Mouse (Mus musculus): ENCODE measurements around the gene Nars2. TPM values are rescaled to one million over a fixed set of nuclear protein-coding genes. Genes with fewer than 3 reads are reported as not detected.

The Nars2 gene
- polyA plus RNA-seq, 1 experiment from 2014 or later: 20.6 TPM

DNA sequence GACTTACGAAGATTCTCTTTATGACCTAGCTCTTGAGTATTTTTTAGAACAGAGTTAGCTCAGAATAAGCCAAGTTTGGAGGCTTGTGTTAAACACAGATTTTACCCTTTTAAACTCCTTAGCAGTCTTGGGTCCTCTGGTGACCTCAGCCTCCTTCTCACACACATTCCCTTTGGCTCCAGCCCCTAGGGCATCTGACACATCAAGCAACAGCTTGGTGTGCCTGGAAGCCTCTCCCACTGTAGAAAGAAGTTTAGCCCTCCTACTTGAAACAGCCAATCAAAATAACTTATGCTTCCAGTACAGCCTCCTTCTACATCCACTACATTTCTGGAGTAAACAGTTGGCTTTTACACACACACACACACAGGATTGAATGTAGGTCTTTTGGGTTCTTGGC is 132.9 kb downstream of the Nars2 start:
- H3K4me2 ChIP-seq: no peak overlapping the region
- peaks cover 3% of the 10 kb centered on the region for H3K4me1 ChIP-seq (ENCODE audit: control insufficient read depth, insufficient read depth, low read length)
- DNase-seq (ENCODE audit: low spot score, missing footprints) (no peak), ATAC-seq (ENCODE audit: low FRiP score) (no peak)
- no peaks in the 10 kb centered on the region for H3K36me3 ChIP-seq (ENCODE audit: control insufficient read depth, insufficient read depth, low read length)
- WGBS: 94% methylated on average over 1 of the region's 1 CpGs
- H3K4me3 ChIP-seq (ENCODE audit: low read depth, low read length): no peak overlapping the region
- H3K9me3 ChIP-seq (ENCODE audit: control insufficient read depth, low read length): no peaks in the 10 kb centered on the region
- no peak overlapping the region for H3K9ac ChIP-seq (ENCODE audit: low read length)
- H3K27ac ChIP-seq (ENCODE audit: low read depth, low read length): no peak overlapping the region
- no peaks in the 10 kb centered on the region for H3K27me3 ChIP-seq (ENCODE audit: control insufficient read depth, insufficient read depth, low read length)

DNA sequence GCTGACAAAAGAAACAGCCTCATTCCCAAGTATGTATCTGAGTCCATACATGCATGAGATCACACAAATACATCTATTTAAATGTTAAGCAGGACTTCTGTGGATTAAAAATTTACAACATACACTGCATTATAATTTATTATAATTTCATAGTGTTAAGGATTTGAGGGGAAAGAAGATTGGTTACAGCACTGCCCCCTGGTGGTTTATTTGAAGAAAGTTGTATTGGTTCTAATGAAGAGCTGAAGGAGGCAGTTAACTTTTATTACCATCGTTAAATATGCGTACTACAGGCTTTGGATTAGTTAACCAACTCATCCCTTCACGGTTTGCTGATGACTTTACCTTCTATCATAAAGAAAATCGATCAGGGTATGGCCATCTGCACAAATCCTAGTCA is 134.0 kb downstream of the Nars2 start:
- ATAC-seq (ENCODE audit: low FRiP score) (no peak), DNase-seq (ENCODE audit: low spot score, missing footprints) (no peak)
- Histone ChIP-seq H3K36me3 (ENCODE audit: control insufficient read depth, insufficient read depth, low read length) (no peaks in the 10 kb centered on the region), H3K4me1 (ENCODE audit: control insufficient read depth, insufficient read depth, low read length) (peaks cover 3% of the 10 kb centered on the region), H3K27me3 (ENCODE audit: control insufficient read depth, insufficient read depth, low read length) (no peaks in the 10 kb centered on the region), H3K9me3 (ENCODE audit: control insufficient read depth, low read length) (no peaks in the 10 kb centered on the region), H3K4me3 (ENCODE audit: low read depth, low read length) (no peak overlapping the region), H3K4me2 (no peak overlapping the region), H3K9ac (ENCODE audit: low read length) (no peak overlapping the region), H3K27ac (ENCODE audit: low read depth, low read length) (no peak overlapping the region)
- WGBS: 17% methylated on average over 4 of the region's 4 CpGs

DNA sequence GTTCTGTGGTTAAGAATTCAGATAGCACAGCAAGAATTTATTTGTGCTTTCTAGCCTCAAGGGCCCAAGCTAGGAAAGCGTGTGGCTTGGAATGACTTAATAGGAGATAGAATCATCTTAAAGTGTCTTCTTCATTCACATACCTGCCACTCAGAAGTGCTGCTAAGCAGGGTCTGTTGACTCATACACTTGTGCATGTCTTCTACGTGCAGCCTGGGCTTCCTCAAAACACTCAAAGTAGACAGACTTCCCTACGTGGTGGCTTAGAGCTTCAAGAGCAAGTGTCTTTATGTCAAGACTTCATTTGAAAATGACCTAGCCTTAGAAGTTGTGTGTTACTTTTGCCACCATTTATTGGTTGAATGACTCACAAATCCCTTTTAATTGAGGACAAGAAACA is 142.9 kb downstream of the Nars2 start:
- WGBS: 90% methylated on average over 3 of the region's 3 CpGs
- no peaks in the 10 kb centered on the region for H3K4me1 ChIP-seq (ENCODE audit: control insufficient read depth, insufficient read depth, low read length)
- H3K27me3 ChIP-seq (ENCODE audit: control insufficient read depth, insufficient read depth, low read length): no peaks in the 10 kb centered on the region
- no peak for ATAC-seq (ENCODE audit: low FRiP score)
- H3K27ac ChIP-seq (ENCODE audit: low read depth, low read length): no peak overlapping the region
- no peaks in the 10 kb centered on the region for H3K9me3 ChIP-seq (ENCODE audit: control insufficient read depth, low read length)
- H3K4me3 ChIP-seq (ENCODE audit: low read depth, low read length): no peak overlapping the region
- no peak for DNase-seq (ENCODE audit: low spot score, missing footprints)
- H3K4me2 ChIP-seq: no peak overlapping the region
- H3K36me3 ChIP-seq (ENCODE audit: control insufficient read depth, insufficient read depth, low read length): no peaks in the 10 kb centered on the region
- H3K9ac ChIP-seq (ENCODE audit: low read length): no peak overlapping the region

DNA sequence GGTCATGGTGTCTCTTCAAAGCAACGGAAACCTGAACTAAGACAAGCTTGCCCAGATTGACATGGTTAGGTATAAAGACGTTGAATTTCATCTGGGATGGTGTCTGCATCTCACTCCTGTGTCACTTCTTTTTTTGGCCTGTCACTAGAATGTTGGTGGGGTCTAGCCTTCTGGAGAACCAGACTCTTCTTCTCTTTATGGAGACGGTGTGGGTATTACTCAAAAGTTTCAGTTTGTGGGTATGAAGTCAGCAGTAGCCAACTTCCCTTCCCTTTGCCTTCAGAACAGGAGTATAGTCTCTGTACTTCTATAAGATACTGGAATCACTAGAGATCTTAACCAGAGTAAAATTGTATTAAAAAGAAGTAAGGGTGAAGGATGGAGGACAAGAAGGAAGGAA is 156.8 kb downstream of the Nars2 start:
- no peak for ATAC-seq (ENCODE audit: low FRiP score)
- Histone ChIP-seq H3K27ac (ENCODE audit: low read depth, low read length) (no peak overlapping the region), H3K9me3 (ENCODE audit: control insufficient read depth, low read length) (no peaks in the 10 kb centered on the region), H3K9ac (ENCODE audit: low read length) (no peak overlapping the region), H3K4me2 (no peak overlapping the region), H3K4me1 (ENCODE audit: control insufficient read depth, insufficient read depth, low read length) (no peaks in the 10 kb centered on the region), H3K27me3 (ENCODE audit: control insufficient read depth, insufficient read depth, low read length) (no peaks in the 10 kb centered on the region), H3K36me3 (ENCODE audit: control insufficient read depth, insufficient read depth, low read length) (no peaks in the 10 kb centered on the region), H3K4me3 (ENCODE audit: low read depth, low read length) (no peak overlapping the region)
- DNase-seq (ENCODE audit: low spot score, missing footprints): no peak
- WGBS: 94% methylated on average over 3 of the region's 3 CpGs

Other genes starting within 250 kb of the Nars2 start
- gene Gab2, start 130.1 kb downstream of the Nars2 start, polyA plus RNA-seq (2014; fragmentation: Nextera tagmentation; extraction: Ambion mirVana): 9.4 TPM in 2 replicates

Data from midbrain, embryonic 11.5 days (tissue).